ENCODE assay signal across 9 mouse cellular contexts in the genomic region with DNA sequence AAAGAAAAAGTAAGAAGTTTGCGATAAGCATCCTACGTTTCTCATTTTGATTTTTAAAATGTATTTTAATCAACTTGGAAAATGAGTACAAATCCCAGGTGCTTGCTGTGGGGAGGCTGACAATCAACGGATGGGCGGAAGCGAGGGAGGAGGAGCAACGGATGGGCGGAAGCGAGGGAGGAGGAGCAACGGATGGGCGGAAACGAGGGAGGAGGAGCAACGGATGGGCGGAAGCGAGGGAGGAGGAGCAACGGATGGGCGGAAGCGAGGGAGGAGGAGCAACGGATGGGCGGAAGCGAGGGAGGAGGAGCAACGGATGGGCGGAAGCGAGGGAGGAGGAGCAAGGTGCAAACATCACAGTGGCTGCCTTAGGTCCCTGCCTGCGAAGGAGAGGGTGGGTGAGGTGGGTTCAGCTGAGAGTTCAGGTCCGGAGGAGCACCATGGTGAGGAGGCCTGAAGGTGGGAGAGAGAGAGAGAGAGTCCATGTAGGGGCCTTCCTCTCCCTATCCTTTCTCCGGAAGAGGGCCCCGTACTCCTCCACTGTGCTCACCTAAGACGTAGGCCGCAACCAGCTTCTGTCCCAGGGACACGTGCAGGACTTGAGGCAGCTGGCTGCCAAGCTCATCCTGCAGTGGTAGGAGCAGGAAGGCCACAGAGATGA. TPM values are rescaled to one million over a fixed set of nuclear protein-coding genes. Genes with fewer than 3 reads are reported as not detected.
DNase-seq lines count a peak whose midpoint lies in the region; ATAC-seq lines count a peak whose summit lies in the region.
"Had no signal": no experiment of that assay in that cellular context is flagged by ENCODE, and none has a peak within 500 bp of the region (broad histone marks: within the 10 kb centered on the region; RNA-seq: fewer than 3 reads in every experiment).

No protein-coding gene starts in this region.

- peak overlapping the region; percentile 22; the same call in 1 of the 2 replicates for H3K4me3 ChIP-seq in kidney, embryonic 15.5 days (replicated peaks)
- peak overlapping the region; percentile 49 for H3K4me3 ChIP-seq in embryonic facial prominence, embryonic 10.5 days
- H3K4me3 ChIP-seq in limb, embryonic 13.5 days, result 0 out of 2 replicates have a peak overlapping the region, but pooled peaks have one; percentile 2
- no peak overlapping the region for H3K4me3 ChIP-seq in neural tube, embryonic 12.5 days

- 36% methylated on average over 26 of the region's 30 CpGs for WGBS in kidney, embryonic 15.5 days
- WGBS in embryonic facial prominence, embryonic 10.5 days, result 28% methylated on average over 30 of the region's 30 CpGs
- 36% methylated on average over 30 of the region's 30 CpGs for WGBS in limb, embryonic 13.5 days
- WGBS in neural tube, embryonic 12.5 days, result 32% methylated on average over 30 of the region's 30 CpGs

- no peak for DNase-seq in kidney, postnatal 25 days
- no peak for DNase-seq in embryonic facial prominence, embryonic 10.5 days (ENCODE audit: low spot score)
- no peak for DNase-seq in cerebellum, adult 18-20 months
- DNase-seq in left cerebral cortex, adult 18-20 months (ENCODE audit: low spot score in 2 of 2), result no peak
- no peak for DNase-seq in right cerebral cortex, adult 18-20 months

- H3K4me1 ChIP-seq in kidney, embryonic 15.5 days, result peaks cover 21% of the 10 kb centered on the region
- H3K4me1 ChIP-seq in embryonic facial prominence, embryonic 10.5 days, result peaks cover 26% of the 10 kb centered on the region
- peaks cover 13% of the 10 kb centered on the region for H3K4me1 ChIP-seq in limb, embryonic 13.5 days
- H3K4me1 ChIP-seq in neural tube, embryonic 12.5 days, result peaks cover 22% of the 10 kb centered on the region

- H3K9me3 ChIP-seq in kidney, embryonic 15.5 days (replicated peaks), result no peaks in the 10 kb centered on the region
- no peaks in the 10 kb centered on the region for H3K9me3 ChIP-seq in embryonic facial prominence, embryonic 10.5 days
- H3K9me3 ChIP-seq in limb, embryonic 13.5 days, result no peaks in the 10 kb centered on the region
- no peaks in the 10 kb centered on the region for H3K9me3 ChIP-seq in neural tube, embryonic 12.5 days

- no peaks in the 10 kb centered on the region for H3K27me3 ChIP-seq in kidney, embryonic 15.5 days
- no peaks in the 10 kb centered on the region for H3K27me3 ChIP-seq in embryonic facial prominence, embryonic 10.5 days (replicated peaks; ENCODE audit: low read depth, poor library complexity, severe bottlenecking)
- no peaks in the 10 kb centered on the region for H3K27me3 ChIP-seq in limb, embryonic 13.5 days
- H3K27me3 ChIP-seq in neural tube, embryonic 12.5 days (replicated peaks), result no peaks in the 10 kb centered on the region

- H3K36me3 ChIP-seq in kidney, embryonic 15.5 days, result peaks cover 11% of the 10 kb centered on the region
- peaks cover 22% of the 10 kb centered on the region for H3K36me3 ChIP-seq in embryonic facial prominence, embryonic 10.5 days (replicated peaks)
- peaks cover 17% of the 10 kb centered on the region for H3K36me3 ChIP-seq in limb, embryonic 13.5 days
- H3K36me3 ChIP-seq in neural tube, embryonic 12.5 days, result 0 out of 2 replicates have a peak, but pooled peaks cover 12% of the 10 kb centered on the region

- ATAC-seq in kidney, embryonic 15.5 days (replicated peaks; ENCODE audit: low FRiP score), result no peak
- ATAC-seq in limb, embryonic 13.5 days (ENCODE audit: low FRiP score, low read depth), result no peak
- ATAC-seq in neural tube, embryonic 12.5 days (ENCODE audit: low FRiP score, low read depth), result no peak

- peak overlapping the region; percentile 48 for H3K4me2 ChIP-seq in kidney, embryonic 15.5 days
- H3K4me2 ChIP-seq in limb, embryonic 13.5 days (replicated peaks), result peak overlapping the region; percentile 31
- H3K4me2 ChIP-seq in neural tube, embryonic 12.5 days (replicated peaks), result peak overlapping the region; percentile 43

- H3K27ac ChIP-seq in kidney, embryonic 15.5 days, result peak overlapping the region; percentile 39; the same call in 1 of the 2 replicates
- H3K27ac ChIP-seq in embryonic facial prominence, embryonic 10.5 days (replicated peaks), result peak overlapping the region; percentile 75
- H3K27ac ChIP-seq in limb, embryonic 13.5 days, result no peak overlapping the region
- H3K27ac ChIP-seq in neural tube, embryonic 12.5 days, result no peak overlapping the region

- no peak overlapping the region for H3K9ac ChIP-seq in kidney, embryonic 15.5 days
- H3K9ac ChIP-seq in limb, embryonic 13.5 days, result no peak overlapping the region
- no peak overlapping the region for H3K9ac ChIP-seq in neural tube, embryonic 12.5 days

RNA-seq across cellular contexts. Expression of a gene that starts 4.1 kb away (rescaled TPM):
- 26.6 and 30.2 TPM in 2 replicates for polyA plus RNA-seq in kidney, embryonic 15.5 days (2015; fragmentation: Nextera tagmentation; extraction: Ambion mirVana)
- 15.9 and 17.2 TPM in 2 replicates for polyA plus RNA-seq in embryonic facial prominence, embryonic 10.5 days (2016; fragmentation: Nextera tagmentation; extraction: Ambion mirVana)
- polyA plus RNA-seq in limb, embryonic 13.5 days (2015; fragmentation: Nextera tagmentation; extraction: Ambion mirVana), result 27.9 and 28.7 TPM in 2 replicates
- polyA plus RNA-seq in neural tube, embryonic 12.5 days (2016; fragmentation: Nextera tagmentation; extraction: Ambion mirVana), result 36.8 and 42.1 TPM in 2 replicates
- 10 to 100 TPM; 23.0 to 24.6 TPM for total RNA-seq in left cerebral cortex, adult 18-20 months (2021)

RNA-seq across cellular contexts. Expression of a gene that starts 16.9 kb away (rescaled TPM):
- polyA plus RNA-seq in kidney, embryonic 15.5 days (2015; fragmentation: Nextera tagmentation; extraction: Ambion mirVana), result 135 and 139 TPM in 2 replicates
- 122 and 128 TPM in 2 replicates for polyA plus RNA-seq in embryonic facial prominence, embryonic 10.5 days (2016; fragmentation: Nextera tagmentation; extraction: Ambion mirVana)
- 152 and 157 TPM in 2 replicates for polyA plus RNA-seq in limb, embryonic 13.5 days (2015; fragmentation: Nextera tagmentation; extraction: Ambion mirVana)
- 51.8 and 52.0 TPM in 2 replicates for polyA plus RNA-seq in neural tube, embryonic 12.5 days (2016; fragmentation: Nextera tagmentation; extraction: Ambion mirVana)
- 10 to 100 TPM; 12.6 to 15.2 TPM for total RNA-seq in left cerebral cortex, adult 18-20 months (2021)
- total RNA-seq: common myeloid progenitor, adult 5-6 weeks had no signal

RNA-seq across cellular contexts. Expression of a gene that starts 27.1 kb away (rescaled TPM):
- 0.42 and 0.99 TPM in 2 replicates for polyA plus RNA-seq in kidney, embryonic 15.5 days (2015; fragmentation: Nextera tagmentation; extraction: Ambion mirVana)
- polyA plus RNA-seq in embryonic facial prominence, embryonic 10.5 days (2016; fragmentation: Nextera tagmentation; extraction: Ambion mirVana), result 1.7 and 2.2 TPM in 2 replicates
- polyA plus RNA-seq in limb, embryonic 13.5 days (2015; fragmentation: Nextera tagmentation; extraction: Ambion mirVana), result 0.32 and 0.38 TPM in 2 replicates
- polyA plus RNA-seq in neural tube, embryonic 12.5 days (2016; fragmentation: Nextera tagmentation; extraction: Ambion mirVana), result 1.8 TPM in 2 replicates
- total RNA-seq in left cerebral cortex, adult 18-20 months (2021), result 10 to 100 TPM; 12.8 to 13.2 TPM

RNA-seq across cellular contexts. Expression of a gene that starts 32.1 kb away (rescaled TPM):
- 0.16 and 0.17 TPM in 2 replicates for polyA plus RNA-seq in kidney, embryonic 15.5 days (2015; fragmentation: Nextera tagmentation; extraction: Ambion mirVana)
- 0.17 and 0.36 TPM in 2 replicates for polyA plus RNA-seq in embryonic facial prominence, embryonic 10.5 days (2016; fragmentation: Nextera tagmentation; extraction: Ambion mirVana)
- 0.19 and 0.23 TPM in 2 replicates for polyA plus RNA-seq in limb, embryonic 13.5 days (2015; fragmentation: Nextera tagmentation; extraction: Ambion mirVana)
- polyA plus RNA-seq in neural tube, embryonic 12.5 days (2016; fragmentation: Nextera tagmentation; extraction: Ambion mirVana), result 0.11 and 0.39 TPM in 2 replicates
- total RNA-seq in left cerebral cortex, adult 18-20 months (2021), result under 1 TPM; 0.21 to 0.45 TPM
- total RNA-seq: common myeloid progenitor, adult 5-6 weeks had no signal

RNA-seq across cellular contexts. Expression of a gene that starts 32.2 kb away (rescaled TPM):
- polyA plus RNA-seq in kidney, embryonic 15.5 days (2015; fragmentation: Nextera tagmentation; extraction: Ambion mirVana), result 47.4 and 50.6 TPM in 2 replicates
- 36.7 and 46.5 TPM in 2 replicates for polyA plus RNA-seq in embryonic facial prominence, embryonic 10.5 days (2016; fragmentation: Nextera tagmentation; extraction: Ambion mirVana)
- polyA plus RNA-seq in limb, embryonic 13.5 days (2015; fragmentation: Nextera tagmentation; extraction: Ambion mirVana), result 34.0 and 34.3 TPM in 2 replicates
- polyA plus RNA-seq in neural tube, embryonic 12.5 days (2016; fragmentation: Nextera tagmentation; extraction: Ambion mirVana), result 29.4 and 32.5 TPM in 2 replicates
- 10 to 100 TPM; 13.8 to 14.3 TPM for total RNA-seq in left cerebral cortex, adult 18-20 months (2021)

Comparison
In these comparisons a context has a peak if more than half of its experiments do, and no peak if none do; other contexts are left out.
1. H3K27ac ChIP-seq: peak in kidney, embryonic 15.5 days (single experiment) and embryonic facial prominence, embryonic 10.5 days (single experiment); none in limb, embryonic 13.5 days (single experiment) and neural tube, embryonic 12.5 days (single experiment).
2. Peak in every context shown above with its lines, with median percentiles within 50 percentile points of each other: H3K4me2 ChIP-seq.